Mouse (Mus musculus) yolk sac, embryonic 10.5 days (tissue): ENCODE results near the gene Tmem59l.
A peak's percentile ranks its signal among the peaks of the same experiment; 100 is the strongest.
"Not testable (repeated sequence)": the region's sequence is repeated elsewhere in the genome, so short reads cannot be mapped to it uniquely, and the experiment has no call there.

ENCODE experiments used
- DNase-seq: peaks from one replicate; pipeline ENCODE4 v3.0.0-alpha.2; 2017; ENCODE audit warnings: low spot score

Gene Tmem59l

GRCm38 (mm10) chr8:70486941-70487520 is at the start of gene Tmem59l:
Gene Tmem59l (minus strand): TSS chr8:70487358.
- DNase-seq, result no peak

- no peak for DNase-seq
Measured at GRCm38 (mm10) chr8:70535701-70536100, 48.5 kb upstream of the Tmem59l start.

GRCm38 (mm10) chr8:70535221-70535620 is 48.1 kb upstream of the Tmem59l start:
- no peak for DNase-seq

GRCm38 (mm10) chr8:70534281-70534680 is 47.1 kb upstream of the Tmem59l start:
- DNase-seq, result no peak

- DNase-seq, result no peak
Measured at GRCm38 (mm10) chr8:70530314-70530713, 43.2 kb upstream of the Tmem59l start.

- no peak for DNase-seq
Measured at GRCm38 (mm10) chr8:70529741-70530161, 42.6 kb upstream of the Tmem59l start.

GRCm38 (mm10) chr8:70529299-70529698 is 42.1 kb upstream of the Tmem59l start:
- DNase-seq, result no peak

GRCm38 (mm10) chr8:70528182-70528797 is 41.1 kb upstream of the Tmem59l start:
- no peak for DNase-seq

- peak; percentile 99 for DNase-seq
Measured at GRCm38 (mm10) chr8:70527512-70528181, 40.5 kb upstream of the Tmem59l start, which contains the start of the genes Fkbp8 and Kxd1. Gene Fkbp8 (plus strand): TSS chr8:70527724. Gene Kxd1 (minus strand): TSS chr8:70527956.

- DNase-seq, result no peak
Measured at GRCm38 (mm10) chr8:70527111-70527511, 40.0 kb upstream of the Tmem59l start.

GRCm38 (mm10) chr8:70522592-70523403 is 35.6 kb upstream of the Tmem59l start:
- DNase-seq, result peak; percentile 96

- DNase-seq, result no peak
Measured at GRCm38 (mm10) chr8:70519606-70520005, 32.4 kb upstream of the Tmem59l start.

GRCm38 (mm10) chr8:70519043-70519442 is 31.9 kb upstream of the Tmem59l start:
- no peak for DNase-seq

- no peak for DNase-seq
Measured at GRCm38 (mm10) chr8:70517940-70518643, 30.9 kb upstream of the Tmem59l start.

GRCm38 (mm10) chr8:70513441-70513840 is 26.3 kb upstream of the Tmem59l start:
- no peak for DNase-seq

GRCm38 (mm10) chr8:70512253-70512903 is 25.2 kb upstream of the Tmem59l start:
- DNase-seq, result no peak

- no peak for DNase-seq
Measured at GRCm38 (mm10) chr8:70511770-70512169, 24.6 kb upstream of the Tmem59l start.

GRCm38 (mm10) chr8:70511174-70511573 is 24.0 kb upstream of the Tmem59l start:
- DNase-seq, result not testable (repeated sequence)

GRCm38 (mm10) chr8:70510228-70510915 is 23.2 kb upstream of the Tmem59l start, which contains the start of gene Uba52:
Gene Uba52 (minus strand): TSS chr8:70510801.
- peak; percentile 96 for DNase-seq

- DNase-seq, result no peak
Measured at GRCm38 (mm10) chr8:70509281-70509952, 22.3 kb upstream of the Tmem59l start.
